Mouse (Mus musculus): Measurements from ENCODE around the gene Def6.

Def6 gene

DNA sequence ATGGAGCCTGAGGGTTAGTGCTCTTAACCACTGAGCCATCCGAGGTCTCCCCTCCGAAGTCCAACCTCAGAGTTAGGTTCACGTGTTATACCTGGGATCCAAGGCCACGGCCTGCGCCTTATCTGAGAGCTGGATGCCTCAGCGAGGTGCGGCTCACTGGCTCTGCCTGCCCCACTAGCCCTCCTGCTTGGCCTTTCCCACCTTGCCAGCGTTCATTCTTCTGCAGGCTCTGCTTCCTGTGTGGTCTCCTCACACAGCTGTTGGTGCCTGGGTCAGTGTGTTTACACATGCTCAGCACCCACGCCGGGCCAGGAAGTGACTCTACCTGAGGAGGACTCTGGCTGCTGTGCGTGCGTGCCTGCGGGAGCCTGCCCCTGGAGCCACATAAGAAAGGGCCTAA, 62.6 kb downstream of the Def6 start:
- DNase-seq (ENCODE audit: extremely low read depth, insufficient read length, low spot score) = no peak

GRCm38 (mm10) chr17:28271537-28272266, 64.1 kb downstream of the Def6 start:
- DNase-seq (ENCODE audit: extremely low read depth, insufficient read length, low spot score) = no peak

GRCm38 (mm10) chr17:28272281-28272680, 64.7 kb downstream of the Def6 start:
- no peak for DNase-seq (ENCODE audit: extremely low read depth, insufficient read length, low spot score)

- DNase-seq (ENCODE audit: extremely low read depth, insufficient read length, low spot score) = no peak
Observed at GRCm38 (mm10) chr17:28272837-28273236, 65.3 kb downstream of the Def6 start.

DNA sequence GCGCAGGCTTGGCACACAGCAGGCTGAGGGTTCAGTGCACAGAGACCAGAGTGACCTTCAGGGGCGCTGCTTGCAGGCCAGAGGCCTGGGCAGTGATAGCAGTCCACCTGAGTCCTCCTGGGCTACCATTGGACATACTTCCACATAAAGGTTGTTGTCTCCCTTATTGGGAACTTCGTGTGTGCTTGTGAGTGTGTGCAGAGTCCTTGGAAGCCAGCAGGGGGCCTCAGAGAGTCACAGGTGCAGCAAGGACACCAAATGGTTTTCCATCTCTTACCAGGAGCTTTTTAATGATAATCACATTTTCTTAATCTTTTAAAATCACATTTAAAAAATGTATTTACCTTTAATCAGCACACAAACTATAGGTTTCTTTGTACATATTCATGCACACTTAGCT, 67.2 kb downstream of the Def6 start:
- no peak for DNase-seq (ENCODE audit: extremely low read depth, insufficient read length, low spot score)

- no peak for DNase-seq (ENCODE audit: extremely low read depth, insufficient read length, low spot score)
Observed at GRCm38 (mm10) chr17:28277226-28277625, 69.6 kb downstream of the Def6 start.

DNA sequence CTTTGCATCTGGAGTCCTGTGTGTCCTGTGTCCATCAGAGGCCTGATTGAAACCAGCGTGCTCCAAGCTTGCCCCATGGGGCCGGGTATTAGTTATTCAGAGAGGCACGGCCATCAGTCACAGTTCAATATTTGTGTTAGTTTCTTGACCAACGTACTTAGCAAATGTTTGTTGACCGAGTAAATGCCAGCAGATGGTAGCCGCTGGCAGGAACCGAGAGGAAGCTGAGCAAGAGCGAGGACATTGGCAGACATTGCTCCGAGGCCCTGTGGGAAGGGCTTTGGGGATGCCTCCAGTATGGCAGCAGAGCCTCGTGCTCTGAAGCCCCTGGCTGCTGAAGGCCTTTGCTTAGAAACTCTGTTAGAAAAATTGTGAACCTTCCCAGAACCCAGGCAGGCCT, 70.1 kb downstream of the Def6 start:
- no peak for DNase-seq (ENCODE audit: extremely low read depth, insufficient read length, low spot score)

GRCm38 (mm10) chr17:28278156-28278555, 70.6 kb downstream of the Def6 start:
- no peak for DNase-seq (ENCODE audit: extremely low read depth, insufficient read length, low spot score)
